1 mouse cellular context compared by ENCODE assay signal in genomic region chr7:141638513-141639334, GRCm38 (mm10).
TF ChIP-seq lines count a peak whose summit lies in the region.

No protein-coding gene starts in this region.

TF ChIP-seq in myocyte, 11 proteins besides CTCF, POLR2A, EP300 and RAD21:
- TF ChIP-seq POLR2AphosphoS2 (IDR thresholded peaks at IDR 0.05; ENCODE audit: insufficient read length, low read depth) = peak; percentile 9
